Mouse (Mus musculus) heart, embryonic 14.5 days (tissue): ENCODE results near the gene Ambra1. TPM values are rescaled to one million over a fixed set of nuclear protein-coding genes. Genes with fewer than 3 reads are reported as not detected.

Source experiments
- ATAC-seq: fragments of 200-750 bp; cut with Nextera tagmentation; 2 replicates; pipeline ENCODE4 v1.8.0; 2017; ENCODE audit warnings: low read depth, moderate TSS enrichment; ENCODE audit not compliant: insufficient number of reproducible peaks, insufficient read depth, low FRiP score
- H3K27ac ChIP-seq, 2 experiments: fragments of 200-500 bp in 1 of 2; fragments of 300-500 bp in 1 of 2; sonication (generic) in 1 of 2; replicated peaks in 1 of 2; 2 replicates each; pipeline ENCODE4 v1.5.1; 2012 to 2014; ENCODE audit warnings: low read depth in 2 of 2, low read length in 2 of 2, control low read depth in 1 of 2, mild to moderate bottlenecking in 1 of 2, mixed read lengths in 1 of 2; ENCODE audit not compliant: control insufficient read depth in 1 of 2, insufficient read depth in 1 of 2
- H3K27me3 ChIP-seq: fragments of 300-500 bp; sonication (generic); 2 replicates; pipeline ENCODE4 v1.6.1; 2014; ENCODE audit warnings: mild to moderate bottlenecking, low read length, control low read depth; ENCODE audit not compliant: control insufficient read depth, insufficient read depth
- H3K36me3 ChIP-seq: fragments of 300-500 bp; sonication (generic); 2 replicates; pipeline ENCODE4 v1.6.1; 2014; ENCODE audit warnings: mild to moderate bottlenecking, control low read depth, low read length, mixed read lengths; ENCODE audit not compliant: control insufficient read depth, insufficient read depth
- H3K4me1 ChIP-seq, 2 experiments: fragments of 200-500 bp in 1 of 2; fragments of 300-500 bp in 1 of 2; sonication (generic) in 1 of 2; 2 replicates each; pipeline ENCODE4 v1.6.1; 2012 to 2014; ENCODE audit warnings: low read length in 2 of 2, control low read depth in 1 of 2, mixed read lengths in 1 of 2; ENCODE audit not compliant: control insufficient read depth in 2 of 2, insufficient read depth in 2 of 2
- H3K4me2 ChIP-seq: fragments of 300-500 bp; sonication (generic); 2 replicates; pipeline ENCODE4 v1.6.1; 2014; ENCODE audit warnings: mild to moderate bottlenecking, low read length
- H3K4me3 ChIP-seq, 2 experiments: fragments of 200-500 bp in 1 of 2; fragments of 300-500 bp in 1 of 2; sonication (generic) in 1 of 2; 2 replicates each; pipeline ENCODE4 v1.5.1; 2012 to 2014; ENCODE audit warnings: low read length in 2 of 2, mild to moderate bottlenecking in 2 of 2, control low read depth in 1 of 2, low read depth in 1 of 2, moderate library complexity in 1 of 2; ENCODE audit not compliant: control insufficient read depth in 1 of 2, insufficient read depth in 1 of 2
- H3K9ac ChIP-seq: fragments of 300-500 bp; sonication (generic); 2 replicates; pipeline ENCODE4 v1.6.1; 2014; ENCODE audit warnings: mild to moderate bottlenecking, low read length
- H3K9me3 ChIP-seq: fragments of 300-500 bp; sonication (generic); 2 replicates; pipeline ENCODE4 v1.6.1; 2016; ENCODE audit warnings: low read length, control low read depth; ENCODE audit not compliant: control insufficient read depth
- WGBS: fragments of 180-500 bp; shearing (Covaris S2); extraction: QIAGEN DNeasy Blood & Tissue Kit; methylation state at CpG from one replicate; pipeline ENCODE4 v1.1.7; 2014; 5-methylcytosine and 5-hydroxymethylcytosine counted together
- polyA plus RNA-seq: library from polyadenylated mRNA; unstranded; fragments of >200 nt; fragmentation: Nextera tagmentation; extraction: Ambion mirVana; gene quantifications from 2 replicates; pipeline ENCODE4 v1.2.1, GENCODE M21; 2014

Gene Ambra1
- polyA plus RNA-seq, 1 experiment from 2014 or later = 10.5 TPM

DNA sequence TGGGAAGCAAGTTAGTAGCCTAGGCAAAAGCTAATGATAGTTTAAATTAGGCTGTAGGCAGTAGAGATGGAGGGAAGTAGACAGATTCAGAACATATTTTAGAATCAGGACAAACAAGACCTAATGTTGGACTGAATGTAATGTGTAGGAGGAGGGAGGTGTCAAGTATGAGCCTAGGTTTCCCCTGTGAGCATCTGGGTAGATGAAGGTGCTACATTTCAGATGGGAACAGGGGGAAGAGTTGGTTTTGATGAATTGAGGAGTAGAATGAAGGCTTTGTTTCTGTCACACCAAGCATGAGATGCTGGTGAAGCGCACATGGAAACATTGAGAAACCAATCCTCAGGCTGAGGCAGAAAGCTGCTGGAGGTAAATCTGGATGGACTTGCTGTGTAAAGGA is 9.7 kb downstream of the Ambra1 start:
- Histone ChIP-seq H3K4me1 (no peaks in the 10 kb centered on the region), H3K27ac (no peak overlapping the region), H3K36me3 (no peaks in the 10 kb centered on the region; the same call in 1 of the 2 replicates), H3K9me3 (no peaks in the 10 kb centered on the region), H3K4me3 (no peak overlapping the region), H3K9ac (no peak overlapping the region), H3K4me2 (no peak overlapping the region), H3K27me3 (no peaks in the 10 kb centered on the region)
- ATAC-seq = no peak
- 100% methylated on average over 1 of the region's 1 CpGs for WGBS

GRCm38 (mm10) chr2:91744686-91745085 is 14.8 kb downstream of the Ambra1 start:
- WGBS = 89% methylated on average over 5 of the region's 5 CpGs
- no peaks in the 10 kb centered on the region for H3K4me1 ChIP-seq
- no peaks in the 10 kb centered on the region for H3K9me3 ChIP-seq
- no peak overlapping the region for H3K27ac ChIP-seq
- no peaks in the 10 kb centered on the region for H3K36me3 ChIP-seq
- no peaks in the 10 kb centered on the region for H3K27me3 ChIP-seq
- no peak overlapping the region for H3K9ac ChIP-seq
- no peak overlapping the region for H3K4me2 ChIP-seq
- ATAC-seq = no peak
- no peak overlapping the region for H3K4me3 ChIP-seq

GRCm38 (mm10) chr2:91749811-91750261 is 19.9 kb downstream of the Ambra1 start:
- no peak overlapping the region for H3K27ac ChIP-seq
- no peak for ATAC-seq

GRCm38 (mm10) chr2:91771921-91772705 is 42.2 kb downstream of the Ambra1 start:
- no peak for ATAC-seq
- H3K27me3 ChIP-seq = no peaks in the 10 kb centered on the region
- no peak overlapping the region for H3K4me3 ChIP-seq
- WGBS = 80% methylated on average over 17 of the region's 17 CpGs
- H3K36me3 ChIP-seq = peaks cover 67% of the 10 kb centered on the region
- no peak overlapping the region for H3K27ac ChIP-seq
- H3K9ac ChIP-seq = no peak overlapping the region
- H3K4me1 ChIP-seq = peaks cover 0 to 10% of the 10 kb centered on the region in 2 experiments; a peak in 2 of 4 replicates
- H3K9me3 ChIP-seq = no peaks in the 10 kb centered on the region
- no peak overlapping the region for H3K4me2 ChIP-seq

More at GRCm38 (mm10) chr2:91749811-91750261, 19.9 kb downstream of the Ambra1 start:
- H3K9ac ChIP-seq = no peak overlapping the region
- 33% methylated on average over 2 of the region's 2 CpGs for WGBS
- no peak overlapping the region for H3K4me2 ChIP-seq
- no peaks in the 10 kb centered on the region for H3K36me3 ChIP-seq
- H3K4me1 ChIP-seq = peaks cover 2 to 10% of the 10 kb centered on the region in 2 experiments; a peak in 3 of 4 replicates
- H3K9me3 ChIP-seq = no peaks in the 10 kb centered on the region
- H3K27me3 ChIP-seq = no peaks in the 10 kb centered on the region
- no peak overlapping the region for H3K4me3 ChIP-seq

DNA sequence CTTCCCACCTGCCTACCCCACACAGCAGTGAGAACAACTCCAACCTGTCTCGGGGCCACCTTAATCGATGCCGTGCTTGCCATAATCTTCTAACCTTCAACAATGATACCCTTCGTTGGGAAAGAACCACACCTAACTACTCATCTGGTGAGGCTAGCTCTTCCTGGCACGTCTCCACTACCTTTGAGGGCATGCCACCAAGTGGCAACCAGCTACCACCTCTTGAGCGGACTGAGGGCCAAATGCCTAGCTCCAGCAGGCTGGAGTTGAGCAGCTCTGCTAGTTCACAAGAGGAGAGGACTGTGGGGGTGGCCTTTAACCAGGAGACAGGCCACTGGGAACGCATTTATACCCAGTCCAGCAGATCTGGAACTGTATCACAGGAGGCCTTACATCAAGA is 43.4 kb downstream of the Ambra1 start:
- 90% methylated on average over 7 of the region's 7 CpGs for WGBS
- no peak overlapping the region for H3K4me3 ChIP-seq
- H3K4me2 ChIP-seq = no peak overlapping the region
- H3K27me3 ChIP-seq = no peaks in the 10 kb centered on the region
- no peak overlapping the region for H3K9ac ChIP-seq
- H3K4me1 ChIP-seq = peaks cover 0 to 10% of the 10 kb centered on the region in 2 experiments; a peak in 2 of 4 replicates
- no peak overlapping the region for H3K27ac ChIP-seq
- no peaks in the 10 kb centered on the region for H3K9me3 ChIP-seq
- peaks cover 58% of the 10 kb centered on the region for H3K36me3 ChIP-seq
- ATAC-seq = no peak

DNA sequence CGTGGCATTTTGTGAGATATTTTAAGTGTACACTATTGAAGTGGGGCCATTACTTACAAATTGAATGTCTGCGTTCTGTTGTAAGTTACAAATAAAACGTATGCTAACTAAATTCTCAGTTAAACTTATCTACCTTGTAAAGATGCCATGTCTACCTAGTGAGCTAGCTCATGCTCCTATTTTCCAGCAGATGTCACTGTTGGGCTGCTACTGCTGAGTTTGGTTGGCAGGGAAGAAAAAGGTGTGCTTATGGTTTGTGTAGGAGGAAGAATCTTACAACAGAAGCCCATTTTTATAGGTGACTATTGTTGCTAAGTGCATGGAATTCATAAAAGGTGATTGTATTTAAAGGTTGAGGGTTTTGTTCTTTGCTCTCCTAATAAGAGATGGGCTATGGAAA is 49.2 kb downstream of the Ambra1 start:
- Histone ChIP-seq H3K4me3 (no peak overlapping the region), H3K4me1 (peaks cover 0 to 4% of the 10 kb centered on the region in 2 experiments; a peak in 1 of 4 replicates), H3K4me2 (no peak overlapping the region), H3K9me3 (no peaks in the 10 kb centered on the region), H3K36me3 (peaks cover 9% of the 10 kb centered on the region; the same call in 1 of the 2 replicates), H3K9ac (no peak overlapping the region), H3K27ac (no peak overlapping the region), H3K27me3 (no peaks in the 10 kb centered on the region)
- WGBS = 72% methylated on average over 3 of the region's 3 CpGs
- no peak for ATAC-seq

- ATAC-seq = no peak
- Histone ChIP-seq H3K9me3 (no peaks in the 10 kb centered on the region), H3K27me3 (no peaks in the 10 kb centered on the region), H3K9ac (no peak overlapping the region), H3K36me3 (no peaks in the 10 kb centered on the region), H3K4me3 (no peak overlapping the region), H3K4me1 (peaks cover 2 to 16% of the 10 kb centered on the region in 2 experiments; a peak in 3 of 4 replicates), H3K27ac (no peak overlapping the region), H3K4me2 (no peak overlapping the region)
- 24% methylated on average over 2 of the region's 2 CpGs for WGBS
These were observed 61.7 kb downstream of the Ambra1 start for GRCm38 (mm10) chr2:91791621-91792020.
